Mouse (Mus musculus): ENCODE results near the gene Cd93. TPM values are rescaled to one million over a fixed set of nuclear protein-coding genes. Genes with fewer than 3 reads are reported as not detected.

Cd93 gene
- total RNA-seq, 1 experiment: 0.40 TPM

GRCm38 (mm10) chr2:148449659-148450058, 6.3 kb upstream of the Cd93 start:
- Histone ChIP-seq H3K9ac (ENCODE audit: insufficient read depth, low read depth, low read length, poor library complexity, severe bottlenecking) (no peak overlapping the region), H3K4me3 (ENCODE audit: insufficient read depth in 1 of 2, low read depth in 1 of 2, low read length in 2 of 2, poor library complexity in 1 of 2, severe bottlenecking in 1 of 2) (no peak overlapping the region), H3K4me1 (ENCODE audit: control insufficient read depth in 2 of 2, insufficient read depth in 2 of 2, low read length in 2 of 2, poor library complexity in 1 of 2) (no peaks in the 10 kb centered on the region), H3K9me3 (ENCODE audit: control insufficient read depth, insufficient read depth, low read depth, low read length) (no peaks in the 10 kb centered on the region), H3K27ac (ENCODE audit: insufficient read depth, low read depth, low read length, poor library complexity, severe bottlenecking) (no peak overlapping the region), H3K36me3 (ENCODE audit: control insufficient read depth, insufficient read depth, low read length, poor library complexity, severe bottlenecking) (no peaks in the 10 kb centered on the region)
- DNase-seq (ENCODE audit: low read depth, low spot score): no peak
- no peak for TF ChIP-seq ZNF384 (IDR thresholded peaks at IDR 0.05; ENCODE audit: low read depth, low read length)
- TF ChIP-seq HCFC1 (IDR thresholded peaks at IDR 0.05; ENCODE audit: borderline replicate concordance, insufficient read depth, low read length): no peak
- no peak for TF ChIP-seq MAFK (IDR thresholded peaks at IDR 0.05; ENCODE audit: insufficient read depth, low read depth, low read length)
- TF ChIP-seq CHD2 (IDR thresholded peaks at IDR 0.05; ENCODE audit: low read depth, low read length): no peak
- TF ChIP-seq ZC3H11A (IDR thresholded peaks at IDR 0.05; ENCODE audit: borderline replicate concordance, low read depth, low read length): no peak
- in situ Hi-C loops (cut with MboI; ENCODE audit: low sequenced_read_pairs in 2 of 2, unreplicated experiment in 2 of 2): no loop called here

DNA sequence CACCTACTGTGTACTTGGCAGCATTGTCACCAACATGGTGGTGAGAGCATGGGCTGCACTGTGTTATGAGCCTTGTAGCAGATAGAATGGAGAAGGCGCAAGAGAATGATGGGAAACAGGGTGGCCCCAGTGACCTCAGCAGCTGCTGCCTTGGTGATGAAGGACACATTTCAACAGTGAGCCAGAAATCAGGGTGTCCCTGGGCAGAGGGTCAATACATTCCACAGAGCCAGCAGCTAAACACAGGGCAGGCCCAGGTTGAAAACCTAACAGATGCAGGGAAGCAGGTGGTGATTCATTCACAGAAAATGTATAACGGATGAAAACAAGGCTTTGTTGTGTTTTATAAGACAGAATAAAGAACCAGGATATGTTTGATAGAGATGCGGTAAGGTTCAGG, 3.1 kb upstream of the Cd93 start:
- no peak overlapping the region for H3K27ac ChIP-seq (ENCODE audit: insufficient read depth, low read depth, low read length, poor library complexity, severe bottlenecking)
- H3K36me3 ChIP-seq (ENCODE audit: control insufficient read depth, insufficient read depth, low read length, poor library complexity, severe bottlenecking): no peaks in the 10 kb centered on the region
- in situ Hi-C loops (cut with MboI; ENCODE audit: low sequenced_read_pairs in 2 of 2, unreplicated experiment in 2 of 2): no loop called here
- H3K9ac ChIP-seq (ENCODE audit: insufficient read depth, low read depth, low read length, poor library complexity, severe bottlenecking): no peak overlapping the region
- H3K4me3 ChIP-seq (ENCODE audit: insufficient read depth in 1 of 2, low read depth in 1 of 2, low read length in 2 of 2, poor library complexity in 1 of 2, severe bottlenecking in 1 of 2): no peak overlapping the region
- H3K4me1 ChIP-seq (ENCODE audit: control insufficient read depth in 2 of 2, insufficient read depth in 2 of 2, low read length in 2 of 2, poor library complexity in 1 of 2): no peaks in the 10 kb centered on the region
- no peak for DNase-seq (ENCODE audit: low read depth, low spot score)
- H3K9me3 ChIP-seq (ENCODE audit: control insufficient read depth, insufficient read depth, low read depth, low read length): no peaks in the 10 kb centered on the region
- TF ChIP-seq ZNF384 (IDR thresholded peaks at IDR 0.05; ENCODE audit: low read depth, low read length) (no peak), MAFK (IDR thresholded peaks at IDR 0.05; ENCODE audit: insufficient read depth, low read depth, low read length) (no peak), ZC3H11A (IDR thresholded peaks at IDR 0.05; ENCODE audit: borderline replicate concordance, low read depth, low read length) (no peak), CHD2 (IDR thresholded peaks at IDR 0.05; ENCODE audit: low read depth, low read length) (no peak), HCFC1 (IDR thresholded peaks at IDR 0.05; ENCODE audit: borderline replicate concordance, insufficient read depth, low read length) (no peak)

DNA sequence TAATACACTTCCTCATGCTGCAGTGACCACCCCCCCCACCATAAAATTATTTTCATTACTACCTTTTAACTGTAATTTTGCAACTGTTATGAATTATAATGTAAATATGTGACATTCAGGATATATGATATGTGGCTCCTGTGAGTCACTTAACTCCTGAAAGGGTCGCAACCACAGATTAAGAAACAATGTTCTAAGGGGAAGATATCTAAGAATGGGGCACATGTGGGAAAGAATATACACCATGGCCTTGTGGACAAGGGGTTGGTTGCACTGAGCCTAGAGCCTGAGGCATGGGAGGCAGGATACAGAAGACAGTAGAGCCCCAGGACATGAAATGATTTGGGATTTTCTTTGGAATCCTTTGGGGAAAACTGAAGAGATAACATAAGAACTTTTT, 2.3 kb upstream of the Cd93 start:
- H3K4me3 ChIP-seq (ENCODE audit: insufficient read depth in 1 of 2, low read depth in 1 of 2, low read length in 2 of 2, poor library complexity in 1 of 2, severe bottlenecking in 1 of 2): no peak overlapping the region
- no peaks in the 10 kb centered on the region for H3K36me3 ChIP-seq (ENCODE audit: control insufficient read depth, insufficient read depth, low read length, poor library complexity, severe bottlenecking)
- no peak overlapping the region for H3K27ac ChIP-seq (ENCODE audit: insufficient read depth, low read depth, low read length, poor library complexity, severe bottlenecking)
- TF ChIP-seq HCFC1 (IDR thresholded peaks at IDR 0.05; ENCODE audit: borderline replicate concordance, insufficient read depth, low read length) (no peak), CHD2 (IDR thresholded peaks at IDR 0.05; ENCODE audit: low read depth, low read length) (no peak), ZC3H11A (IDR thresholded peaks at IDR 0.05; ENCODE audit: borderline replicate concordance, low read depth, low read length) (no peak), ZNF384 (IDR thresholded peaks at IDR 0.05; ENCODE audit: low read depth, low read length) (no peak), MAFK (IDR thresholded peaks at IDR 0.05; ENCODE audit: insufficient read depth, low read depth, low read length) (no peak)
- no peaks in the 10 kb centered on the region for H3K9me3 ChIP-seq (ENCODE audit: control insufficient read depth, insufficient read depth, low read depth, low read length)
- no peaks in the 10 kb centered on the region for H3K4me1 ChIP-seq (ENCODE audit: control insufficient read depth in 2 of 2, insufficient read depth in 2 of 2, low read length in 2 of 2, poor library complexity in 1 of 2)
- no peak for DNase-seq (ENCODE audit: low read depth, low spot score)
- in situ Hi-C loops (cut with MboI; ENCODE audit: low sequenced_read_pairs in 2 of 2, unreplicated experiment in 2 of 2): no loop called here
- no peak overlapping the region for H3K9ac ChIP-seq (ENCODE audit: insufficient read depth, low read depth, low read length, poor library complexity, severe bottlenecking)

- H3K27ac ChIP-seq (ENCODE audit: insufficient read depth, low read depth, low read length, poor library complexity, severe bottlenecking): no peak overlapping the region
- H3K4me1 ChIP-seq (ENCODE audit: control insufficient read depth in 2 of 2, insufficient read depth in 2 of 2, low read length in 2 of 2, poor library complexity in 1 of 2): no peaks in the 10 kb centered on the region
- H3K36me3 ChIP-seq (ENCODE audit: control insufficient read depth, insufficient read depth, low read length, poor library complexity, severe bottlenecking): no peaks in the 10 kb centered on the region
- in situ Hi-C loops (cut with MboI; ENCODE audit: low sequenced_read_pairs in 2 of 2, unreplicated experiment in 2 of 2): no loop called here
- no peaks in the 10 kb centered on the region for H3K9me3 ChIP-seq (ENCODE audit: control insufficient read depth, insufficient read depth, low read depth, low read length)
- TF ChIP-seq CHD2 (IDR thresholded peaks at IDR 0.05; ENCODE audit: low read depth, low read length): no peak
- TF ChIP-seq HCFC1 (IDR thresholded peaks at IDR 0.05; ENCODE audit: borderline replicate concordance, insufficient read depth, low read length): no peak
- TF ChIP-seq ZC3H11A (IDR thresholded peaks at IDR 0.05; ENCODE audit: borderline replicate concordance, low read depth, low read length): no peak
- no peak for TF ChIP-seq MAFK (IDR thresholded peaks at IDR 0.05; ENCODE audit: insufficient read depth, low read depth, low read length)
- no peak for TF ChIP-seq ZNF384 (IDR thresholded peaks at IDR 0.05; ENCODE audit: low read depth, low read length)
- no peak for DNase-seq (ENCODE audit: low read depth, low spot score)
- no peak overlapping the region for H3K4me3 ChIP-seq (ENCODE audit: insufficient read depth in 1 of 2, low read depth in 1 of 2, low read length in 2 of 2, poor library complexity in 1 of 2, severe bottlenecking in 1 of 2)
- H3K9ac ChIP-seq (ENCODE audit: insufficient read depth, low read depth, low read length, poor library complexity, severe bottlenecking): no peak overlapping the region
Observed at GRCm38 (mm10) chr2:148444472-148444871, 1.1 kb upstream of the Cd93 start.

GRCm38 (mm10) chr2:148442710-148443109, 653 bp downstream of the Cd93 start:
- TF ChIP-seq ZNF384 (IDR thresholded peaks at IDR 0.05; ENCODE audit: low read depth, low read length): no peak
- no peak for TF ChIP-seq MAFK (IDR thresholded peaks at IDR 0.05; ENCODE audit: insufficient read depth, low read depth, low read length)
- Histone ChIP-seq H3K9ac (ENCODE audit: insufficient read depth, low read depth, low read length, poor library complexity, severe bottlenecking) (no peak overlapping the region), H3K4me3 (ENCODE audit: insufficient read depth in 1 of 2, low read depth in 1 of 2, low read length in 2 of 2, poor library complexity in 1 of 2, severe bottlenecking in 1 of 2) (no peak overlapping the region), H3K36me3 (ENCODE audit: control insufficient read depth, insufficient read depth, low read length, poor library complexity, severe bottlenecking) (no peaks in the 10 kb centered on the region), H3K4me1 (ENCODE audit: control insufficient read depth in 2 of 2, insufficient read depth in 2 of 2, low read length in 2 of 2, poor library complexity in 1 of 2) (no peaks in the 10 kb centered on the region), H3K27ac (ENCODE audit: insufficient read depth, low read depth, low read length, poor library complexity, severe bottlenecking) (no peak overlapping the region), H3K9me3 (ENCODE audit: control insufficient read depth, insufficient read depth, low read depth, low read length) (no peaks in the 10 kb centered on the region)
- in situ Hi-C loops (cut with MboI; ENCODE audit: low sequenced_read_pairs in 2 of 2, unreplicated experiment in 2 of 2): no loop called here
- DNase-seq (ENCODE audit: low read depth, low spot score): no peak
